Mouse (Mus musculus) liver, adult (tissue): ENCODE data around the gene Aqp1.

Source experiments
- GATA4 ChIP-seq: IDR thresholded peaks from 2 replicates; pipeline ENCODE4 v1.6.1; 2014; ENCODE audit warnings: mild to moderate bottlenecking, low read length; ENCODE audit not compliant: insufficient replicate concordance

Gene Aqp1

DNA sequence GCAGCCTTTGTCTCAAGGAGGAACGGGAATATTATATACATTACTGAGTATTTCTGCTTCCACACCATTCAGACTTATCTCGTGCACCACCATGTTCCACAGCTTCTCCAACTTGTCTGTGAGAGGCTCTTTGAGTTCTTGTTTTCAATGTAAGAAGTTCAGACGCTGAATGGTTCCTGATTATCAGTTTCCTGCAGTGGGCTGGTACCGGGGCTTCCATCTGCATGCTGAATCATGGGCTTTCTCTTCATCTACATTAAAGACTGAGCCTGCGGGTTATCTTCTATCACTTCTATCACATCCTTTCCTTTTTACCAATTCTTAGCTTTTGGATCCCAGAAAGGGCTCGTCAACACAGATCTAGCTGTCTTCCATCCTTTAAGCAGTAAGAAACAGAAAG, 34.6 kb downstream of the Aqp1 start:
- TF ChIP-seq GATA4, result no peak

GRCm38 (mm10) chr6:55376076-55376475, 39.8 kb downstream of the Aqp1 start, which contains the start of gene Ghrhr:
Ghrhr (plus strand) TSS chr6:55376295.
- no peak for TF ChIP-seq GATA4

DNA sequence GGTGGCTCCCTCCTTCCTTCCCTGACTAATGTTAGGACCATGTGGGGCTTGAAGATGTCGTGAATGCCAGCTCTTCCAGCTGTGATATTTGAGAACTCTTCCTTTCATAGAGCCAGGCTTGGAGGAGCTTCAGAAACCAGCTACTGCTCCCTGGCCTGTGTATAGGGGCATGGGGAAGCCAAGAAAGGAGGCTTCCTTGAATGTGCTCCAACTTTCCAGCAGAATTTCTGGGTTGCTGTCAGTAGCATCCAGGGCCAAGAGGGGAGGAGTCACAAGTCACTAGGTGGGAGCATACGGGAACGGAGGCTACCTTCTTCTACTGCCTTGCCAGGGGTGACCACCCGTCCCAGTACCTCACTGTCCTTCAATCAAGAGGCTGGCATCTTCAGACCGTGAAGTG, 40.3 kb downstream of the Aqp1 start:
- TF ChIP-seq GATA4, result no peak

DNA sequence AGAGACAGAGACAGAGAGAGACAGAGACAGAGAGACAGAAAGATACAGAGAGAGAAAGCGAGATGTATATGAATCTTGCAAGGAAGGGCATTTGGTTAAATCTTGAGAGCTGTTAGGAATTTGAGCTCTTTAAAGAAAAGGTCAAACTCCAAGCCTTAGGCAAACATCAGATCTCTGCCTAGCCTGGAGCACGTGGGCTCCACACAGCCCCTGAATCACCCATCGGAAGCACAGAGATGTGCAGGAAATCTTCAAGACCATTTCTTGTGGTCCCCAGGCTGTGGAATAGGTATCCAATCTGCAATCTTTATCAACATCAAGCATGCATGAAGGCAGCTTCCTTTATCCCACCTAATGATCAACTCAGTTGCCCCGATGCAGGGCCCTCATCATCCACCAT, 41.2 kb downstream of the Aqp1 start:
- no peak for TF ChIP-seq GATA4

GRCm38 (mm10) chr6:55379641-55380335, 43.6 kb downstream of the Aqp1 start:
- no peak for TF ChIP-seq GATA4

DNA sequence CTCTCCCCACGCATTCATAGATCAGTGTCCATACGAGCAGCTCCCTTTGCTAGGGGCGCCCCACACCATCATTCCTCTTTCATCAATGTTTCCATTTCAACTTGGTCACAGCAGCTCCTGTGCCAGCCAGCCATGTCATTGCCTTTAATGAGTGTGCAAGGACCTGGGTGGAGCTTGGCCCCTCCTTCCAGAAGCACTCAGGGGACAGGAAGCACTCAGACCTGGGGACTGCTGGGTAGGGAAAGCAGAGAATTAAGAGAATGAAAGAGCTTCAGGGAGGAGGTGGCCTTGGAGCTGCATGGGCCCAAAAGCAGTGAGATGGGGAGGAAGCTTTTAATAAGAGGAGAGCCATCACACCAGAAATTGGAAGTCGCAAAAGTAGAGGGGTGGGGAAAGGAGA, 45.7 kb downstream of the Aqp1 start:
- no peak for TF ChIP-seq GATA4

- no peak for TF ChIP-seq GATA4
Observed at GRCm38 (mm10) chr6:55383897-55384296, 47.7 kb downstream of the Aqp1 start.

GRCm38 (mm10) chr6:55384356-55384951, 48.2 kb downstream of the Aqp1 start:
- no peak for TF ChIP-seq GATA4

- TF ChIP-seq GATA4, result no peak
Observed at GRCm38 (mm10) chr6:55388546-55389169, 52.4 kb downstream of the Aqp1 start.

DNA sequence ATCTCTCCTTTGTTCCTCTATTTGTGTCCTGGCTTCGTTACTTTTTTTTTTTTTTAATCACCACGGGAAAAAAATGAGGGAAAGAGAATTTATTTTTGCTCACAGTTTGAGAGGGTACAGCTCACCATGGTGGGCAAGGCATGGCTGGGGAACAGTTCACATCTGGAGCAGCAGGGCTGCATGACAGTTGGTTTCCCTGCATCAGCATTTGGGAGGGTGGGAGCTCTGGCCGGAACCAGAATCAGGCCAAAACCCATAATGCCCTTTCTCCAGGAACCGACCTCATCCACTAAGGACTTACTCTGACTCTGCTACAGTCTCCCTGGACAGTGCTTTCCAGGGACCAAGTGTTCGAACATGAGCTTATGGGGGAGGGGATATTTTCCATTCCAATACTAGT, 53.1 kb downstream of the Aqp1 start:
- no peak for TF ChIP-seq GATA4

DNA sequence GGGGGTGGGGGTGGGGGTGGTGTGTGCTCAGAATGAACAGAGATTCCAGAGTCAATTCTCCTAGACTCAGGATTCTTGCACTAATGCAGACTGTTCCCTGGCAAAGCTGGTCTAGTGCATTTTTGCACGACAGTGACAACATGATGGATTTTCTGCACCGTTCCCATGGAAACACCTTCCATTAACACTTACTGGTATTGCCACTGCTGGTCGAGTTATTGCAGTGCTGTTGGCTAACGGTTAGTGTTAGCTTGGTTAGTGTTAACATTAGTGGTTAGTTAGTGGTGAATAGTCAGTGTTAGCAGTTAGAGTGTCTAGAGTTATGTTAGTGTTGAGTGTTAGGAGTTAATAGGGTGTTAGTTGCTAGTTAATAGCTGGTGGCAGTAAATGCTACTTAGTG, 55.6 kb downstream of the Aqp1 start:
- no peak for TF ChIP-seq GATA4

DNA sequence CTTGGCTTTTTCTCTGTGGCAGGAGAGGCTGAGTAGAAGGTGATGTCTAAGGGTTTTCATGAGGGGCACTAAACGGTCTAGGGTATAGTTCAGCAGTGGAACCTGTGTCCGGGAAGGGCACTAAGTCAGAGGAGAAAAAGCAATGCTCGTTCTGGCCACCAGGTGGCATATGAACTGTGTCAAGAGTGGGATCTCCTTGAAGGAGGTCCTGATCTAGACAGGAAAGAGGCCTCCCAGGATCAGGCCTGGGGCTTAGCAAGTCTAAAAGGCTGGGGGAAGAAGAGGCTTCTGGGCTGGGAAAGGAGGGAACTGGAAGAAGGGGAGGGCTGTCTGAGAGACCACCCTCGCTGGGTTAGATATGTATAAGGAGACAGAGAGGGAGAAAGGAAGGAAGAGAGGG, 56.2 kb downstream of the Aqp1 start:
- TF ChIP-seq GATA4, result no peak

DNA sequence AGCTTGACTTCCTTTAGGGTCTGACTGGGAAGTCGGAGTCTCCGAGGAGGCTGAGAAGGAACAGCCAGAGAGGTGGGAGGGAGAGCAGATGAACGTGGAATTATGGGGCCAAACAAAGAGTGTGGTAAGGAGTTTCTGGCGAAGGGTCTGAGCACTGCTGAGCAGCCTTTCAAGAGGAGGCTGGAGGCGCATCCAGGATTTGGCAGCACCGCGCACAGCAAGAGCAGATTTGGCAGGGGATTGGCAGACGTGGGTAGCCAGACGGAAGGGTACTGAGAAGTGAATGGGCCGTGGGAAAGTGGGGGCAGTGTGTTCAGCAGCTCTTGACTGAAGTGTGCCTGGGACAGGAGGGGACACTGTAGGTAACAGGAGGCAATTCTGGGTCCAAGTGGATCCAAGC, 58.6 kb downstream of the Aqp1 start:
- TF ChIP-seq GATA4, result no peak

GRCm38 (mm10) chr6:55396176-55396575, 59.9 kb downstream of the Aqp1 start:
- TF ChIP-seq GATA4, result no peak

GRCm38 (mm10) chr6:55396622-55397041, 60.4 kb downstream of the Aqp1 start:
- no peak for TF ChIP-seq GATA4
